Comparison of ENCODE assay signal across 8 mouse cellular contexts in the genomic region with DNA sequence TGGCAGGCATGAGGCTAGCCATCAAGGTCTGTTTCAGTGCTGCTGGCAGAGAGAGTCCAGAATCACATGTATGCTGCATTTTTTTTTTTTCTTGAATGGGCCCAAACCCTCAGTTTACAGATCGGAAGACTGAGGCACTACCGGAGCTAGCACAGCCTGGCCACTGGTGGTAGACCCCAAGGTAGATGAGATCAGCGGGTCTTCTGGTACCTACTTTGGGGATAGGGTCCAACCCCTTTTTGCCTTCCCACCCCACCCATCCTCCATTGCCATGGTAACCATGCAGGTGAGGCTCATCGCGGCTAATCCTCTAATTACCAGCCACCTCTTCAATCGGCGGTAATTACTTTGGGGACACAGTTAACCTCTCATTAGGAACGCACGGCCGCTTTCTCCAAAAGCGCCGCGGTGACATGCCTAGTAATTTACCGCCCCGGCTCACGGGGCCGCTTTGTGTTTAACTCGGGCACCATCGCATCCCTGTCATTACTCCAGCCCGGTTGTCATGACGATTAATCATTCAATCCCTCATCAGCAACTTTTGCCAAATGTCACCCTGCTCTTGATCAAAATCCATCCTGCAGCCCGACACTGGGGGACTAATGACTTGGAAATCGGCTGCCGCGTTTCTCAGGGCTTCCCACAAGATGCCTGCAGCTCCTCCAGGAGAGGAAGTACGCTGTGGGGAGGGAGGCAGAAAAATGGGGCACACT. TPM values are rescaled to one million over a fixed set of nuclear protein-coding genes. Genes with fewer than 3 reads are reported as not detected.
DNase-seq lines count a peak whose midpoint lies in the region; ATAC-seq and TF ChIP-seq lines count a peak whose summit lies in the region.

No protein-coding gene starts in this region.

- intact Hi-C loops in heart, postnatal 25 days (cut with DNase I): no loop called here

- H3K27me3 ChIP-seq in heart, embryonic 10.5 days (ENCODE audit: insufficient read depth, poor library complexity, severe bottlenecking): peaks cover 57% of the 10 kb centered on the region
- 0 out of 2 replicates have a peak, but pooled peaks cover 5% of the 10 kb centered on the region for H3K27me3 ChIP-seq in lung, postnatal 0 days (replicated peaks; ENCODE audit: insufficient read depth, low read length)

- no peak for TF ChIP-seq CTCF in lung, postnatal 0 days (IDR thresholded peaks at IDR 0.05)

- no peaks in the 10 kb centered on the region for H3K9me3 ChIP-seq in heart, embryonic 10.5 days
- no peaks in the 10 kb centered on the region for H3K9me3 ChIP-seq in lung, postnatal 0 days (ENCODE audit: low read length)

- no peak overlapping the region for H3K4me2 ChIP-seq in lung, postnatal 0 days (replicated peaks; ENCODE audit: low read depth, low read length)

- H3K27ac ChIP-seq in heart, embryonic 10.5 days: peak overlapping the region; percentile 67
- H3K27ac ChIP-seq in lung, postnatal 0 days (ENCODE audit: low read length): no peak overlapping the region

- 8% methylated on average over 26 of the region's 26 CpGs for WGBS in heart, embryonic 10.5 days
- 11% methylated on average over 26 of the region's 26 CpGs for WGBS in lung, postnatal 0 days

- H3K4me1 ChIP-seq in heart, embryonic 10.5 days: peaks cover 39% of the 10 kb centered on the region
- H3K4me1 ChIP-seq in lung, postnatal 0 days (ENCODE audit: insufficient read depth, low read depth, low read length): no peaks in the 10 kb centered on the region

- no peak overlapping the region for H3K9ac ChIP-seq in lung, postnatal 0 days (replicated peaks; ENCODE audit: low read depth)

- TF ChIP-seq EP300 in lung, postnatal 0 days (IDR thresholded peaks at IDR 0.05): no peak

- H3K36me3 ChIP-seq in heart, embryonic 10.5 days: no peaks in the 10 kb centered on the region
- H3K36me3 ChIP-seq in lung, postnatal 0 days (ENCODE audit: insufficient read depth, low read length): no peaks in the 10 kb centered on the region

- no peak for ATAC-seq in lung, postnatal 0 days

- peak overlapping the region; percentile 45 for H3K4me3 ChIP-seq in heart, embryonic 10.5 days
- H3K4me3 ChIP-seq in lung, postnatal 0 days (ENCODE audit: low read depth, low read length): no peak overlapping the region

- no peak for DNase-seq in heart, embryonic 10.5 days (ENCODE audit: low spot score)
- no peak for DNase-seq in heart, postnatal 25 days (ENCODE audit: low spot score)
- DNase-seq in right cerebral cortex, postnatal 25 days: peak; percentile 5
- no peak for DNase-seq in right cerebral cortex, postnatal 36 days (ENCODE audit: low spot score in 2 of 2)
- DNase-seq in mesoderm, embryonic 11.5 days (ENCODE audit: low read depth, low spot score): peak; percentile 63
- no peak for DNase-seq in spleen, postnatal 14 days (ENCODE audit: low spot score in 2 of 2)
- DNase-seq in lung, postnatal 0 days (ENCODE audit: low spot score): no peak
- DNase-seq in cerebellum, adult 9-11 months: no peak

RNA-seq across cellular contexts. Expression of gene Fam222a, which starts 30.4 kb away (rescaled TPM):
- 0.60 and 1.5 TPM in 2 replicates for polyA plus RNA-seq in heart, embryonic 10.5 days (2016; fragmentation: Nextera tagmentation; extraction: Ambion mirVana)
- total RNA-seq in heart, postnatal 25 days (2021): 1 to 10 TPM; 2.4 to 4.2 TPM
- polyA plus RNA-seq in lung, postnatal 0 days (2015; fragmentation: Nextera tagmentation; extraction: Ambion mirVana): 1.9 and 2.3 TPM in 2 replicates

Comparison
In these comparisons a context has a peak if more than half of its experiments do, and no peak if none do; other contexts are left out.
1. DNase-seq: peak in right cerebral cortex, postnatal 25 days (single experiment) and mesoderm, embryonic 11.5 days (single experiment); none in heart, embryonic 10.5 days (single experiment), heart, postnatal 25 days (single experiment), right cerebral cortex, postnatal 36 days (0 of 2), spleen, postnatal 14 days (0 of 2), lung, postnatal 0 days (single experiment) and cerebellum, adult 9-11 months (single experiment).